Comparison of ENCODE assay signal across 21 mouse cellular contexts in the genomic region with DNA sequence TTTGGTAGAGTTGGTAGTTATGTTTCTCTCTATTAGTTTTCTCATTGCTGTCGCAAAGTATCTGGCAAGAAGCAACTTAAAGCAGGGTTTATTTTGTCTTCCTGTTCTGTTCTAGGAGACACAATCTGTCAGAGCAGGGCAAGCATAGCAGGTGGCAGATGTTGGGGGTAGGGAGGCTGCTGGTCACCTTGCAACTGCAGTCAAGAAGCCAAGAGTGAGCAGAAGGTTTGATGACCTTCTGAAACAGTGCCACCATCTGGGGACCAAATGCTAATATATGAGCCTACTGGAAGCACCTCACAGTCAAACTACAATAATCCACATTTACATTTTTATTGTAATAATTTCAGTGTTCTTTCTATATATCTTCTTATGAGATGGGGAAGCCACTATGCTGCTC. TPM values are rescaled to one million over a fixed set of nuclear protein-coding genes. Genes with fewer than 3 reads are reported as not detected.
DNase-seq lines count a peak whose midpoint lies in the region; ATAC-seq lines count a peak whose summit lies in the region.
"Had no signal": no experiment of that assay in that cellular context is flagged by ENCODE, and none has a peak within 500 bp of the region (broad histone marks: within the 10 kb centered on the region; RNA-seq: fewer than 3 reads in every experiment).

No protein-coding gene starts in this region.

- no peak overlapping the region for H3K9ac ChIP-seq in heart, embryonic 12.5 days
- H3K9ac ChIP-seq: forebrain, embryonic 15.5 days; heart, embryonic 15.5 days; hindbrain, embryonic 12.5 days; intestine, embryonic 15.5 days; liver, embryonic 12.5 days; liver, postnatal 0 days had no signal

- no peaks in the 10 kb centered on the region for H3K36me3 ChIP-seq in heart, embryonic 12.5 days
- H3K36me3 ChIP-seq: forebrain, embryonic 15.5 days; heart, embryonic 15.5 days; hindbrain, embryonic 12.5 days; intestine, embryonic 15.5 days; liver, embryonic 12.5 days had no signal

- no peaks in the 10 kb centered on the region for H3K9me3 ChIP-seq in heart, embryonic 12.5 days (replicated peaks)
- H3K9me3 ChIP-seq: forebrain, embryonic 15.5 days; heart, embryonic 15.5 days; hindbrain, embryonic 12.5 days; intestine, embryonic 15.5 days; liver, embryonic 12.5 days had no signal

- 82% methylated on average over 1 of the region's 1 CpGs for WGBS in heart, embryonic 12.5 days

- H3K27ac ChIP-seq in heart, embryonic 12.5 days (ENCODE audit: poor library complexity, severe bottlenecking), result no peak overlapping the region
- H3K27ac ChIP-seq: forebrain, embryonic 15.5 days; heart, embryonic 15.5 days; hindbrain, embryonic 12.5 days; hindbrain, postnatal 0 days; intestine, embryonic 15.5 days; liver, embryonic 12.5 days; macrophage had no signal

- H3K4me1 ChIP-seq in heart, embryonic 12.5 days (replicated peaks), result no peaks in the 10 kb centered on the region
- H3K4me1 ChIP-seq: forebrain, embryonic 15.5 days; heart, embryonic 15.5 days; hindbrain, embryonic 12.5 days; liver, embryonic 12.5 days had no signal

- peak; percentile 54 for DNase-seq in heart, adult 11 months
- DNase-seq in brain, adult 2 months (ENCODE audit: low read depth, low spot score), result peak; percentile 94
- DNase-seq in cerebellum, adult 8-10 months, result peak; percentile 65
- DNase-seq in cerebellum, postnatal 25 days, result peak; percentile 43 to 72
- no peak for DNase-seq in frontal cortex, postnatal 36 days (ENCODE audit: low spot score in 2 of 2)
- DNase-seq: adrenal gland, postnatal 14 days; heart, postnatal 36 days; kidney, postnatal 14 days; liver, postnatal 0 days; midbrain, embryonic 14.5 days; thymus, postnatal 4 days had no signal

- H3K27me3 ChIP-seq in heart, embryonic 12.5 days (replicated peaks), result peaks cover 7% of the 10 kb centered on the region; the same call in 1 of the 2 replicates
- H3K27me3 ChIP-seq: intestine, embryonic 15.5 days had no signal

- no peak for ATAC-seq in heart, embryonic 12.5 days (ENCODE audit: insufficient number of reproducible peaks, low FRiP score)
- ATAC-seq in erythroid progenitor cell, adult 5-6 weeks (replicated peaks; ENCODE audit: low FRiP score, poor library complexity, severe bottlenecking), result no peak
- ATAC-seq: CD4-positive, CD25-positive, alpha-beta regulatory T cell, adult 4 months; forebrain, embryonic 15.5 days; hindbrain, postnatal 0 days; intestine, embryonic 15.5 days; liver, embryonic 12.5 days; liver, postnatal 0 days had no signal

- H3K4me3 ChIP-seq in heart, embryonic 12.5 days, result no peak overlapping the region
- H3K4me3 ChIP-seq: forebrain, embryonic 15.5 days; heart, embryonic 15.5 days; hindbrain, embryonic 12.5 days; intestine, embryonic 15.5 days; liver, embryonic 12.5 days had no signal

- no peak overlapping the region for H3K4me2 ChIP-seq in heart, embryonic 12.5 days
- H3K4me2 ChIP-seq: forebrain, embryonic 15.5 days; heart, embryonic 15.5 days; hindbrain, embryonic 12.5 days; intestine, embryonic 15.5 days; liver, embryonic 12.5 days had no signal

RNA-seq across cellular contexts. Expression of gene Sqor, which starts 5.2 kb away (rescaled TPM):
- 3.0 and 5.4 TPM in 2 replicates for polyA plus RNA-seq in heart, embryonic 12.5 days (2016; fragmentation: Nextera tagmentation; extraction: Ambion mirVana)
- total RNA-seq in erythroid progenitor cell, adult 5-6 weeks (2015; ENCODE audit: low replicate concordance), result 19.1 and 28.9 TPM in 2 replicates
- 23.1 and 24.3 TPM in 2 replicates for total RNA-seq in erythroid progenitor cell, adult 5-6 weeks (2017; ENCODE audit: low replicate concordance)

RNA-seq across cellular contexts. Expression of gene Bloc1s6, which starts 21.5 kb away (rescaled TPM):
- 34.3 and 38.1 TPM in 2 replicates for polyA plus RNA-seq in heart, embryonic 12.5 days (2016; fragmentation: Nextera tagmentation; extraction: Ambion mirVana)
- 5.8 and 6.7 TPM in 2 replicates for total RNA-seq in erythroid progenitor cell, adult 5-6 weeks (2015; ENCODE audit: low replicate concordance)
- 8.6 and 29.0 TPM in 2 replicates for total RNA-seq in erythroid progenitor cell, adult 5-6 weeks (2017; ENCODE audit: low replicate concordance)

RNA-seq across cellular contexts. Expression of gene Slc30a4, which starts 57.3 kb away (rescaled TPM):
- polyA plus RNA-seq in heart, embryonic 12.5 days (2016; fragmentation: Nextera tagmentation; extraction: Ambion mirVana), result 9.8 and 10.0 TPM in 2 replicates
- total RNA-seq in erythroid progenitor cell, adult 5-6 weeks (2015; ENCODE audit: low replicate concordance), result 1.1 TPM in 1 of 2 replicates, not detected in the other
- 0.90 and 1.5 TPM in 2 replicates for total RNA-seq in erythroid progenitor cell, adult 5-6 weeks (2017; ENCODE audit: low replicate concordance)

Comparison
In these comparisons a context has a peak if more than half of its experiments do, and no peak if none do; other contexts are left out.
1. DNase-seq: peak in heart, adult 11 months (single experiment), brain, adult 2 months (single experiment), cerebellum, adult 8-10 months (single experiment) and cerebellum, postnatal 25 days (2 of 2); none in frontal cortex, postnatal 36 days (0 of 2).